Mouse (Mus musculus): ENCODE measurements around the gene Ubqln1. TPM values are rescaled to one million over a fixed set of nuclear protein-coding genes. Genes with fewer than 3 reads are reported as not detected.
"Not testable (repeated sequence)": the region's sequence is repeated elsewhere in the genome, so short reads cannot be mapped to it uniquely, and the experiment has no call there.

Ubqln1 gene
- total RNA-seq, 2 experiments from 2014 or later, result 72.5 to 87.6 TPM

- ATAC-seq (replicated peaks; ENCODE audit: low FRiP score, low TSS enrichment, poor library complexity, severe bottlenecking), result peak; percentile 81
Observed at GRCm38 (mm10) chr13:58158099-58158912, 57.1 kb downstream of the Ubqln1 start.

GRCm38 (mm10) chr13:58157447-58158098 is 57.9 kb downstream of the Ubqln1 start, which contains the start of gene Idnk:
Gene Idnk (plus strand): TSS chr13:58157649.
- peak; percentile 84 for ATAC-seq (replicated peaks; ENCODE audit: low FRiP score, low TSS enrichment, poor library complexity, severe bottlenecking)

- 0 out of 2 replicates have a peak, but pooled peaks have one; percentile 32 for ATAC-seq (replicated peaks; ENCODE audit: low FRiP score, low TSS enrichment, poor library complexity, severe bottlenecking)
Observed at GRCm38 (mm10) chr13:58157036-58157435, 58.4 kb downstream of the Ubqln1 start.

- 0 out of 2 replicates have a peak, but pooled peaks have one; percentile 21 for ATAC-seq (replicated peaks; ENCODE audit: low FRiP score, low TSS enrichment, poor library complexity, severe bottlenecking)
Observed at GRCm38 (mm10) chr13:58156031-58156430, 59.4 kb downstream of the Ubqln1 start.

- ATAC-seq (replicated peaks; ENCODE audit: low FRiP score, low TSS enrichment, poor library complexity, severe bottlenecking), result no peak
Observed at GRCm38 (mm10) chr13:58150442-58150841, 65.0 kb downstream of the Ubqln1 start.

- ATAC-seq (replicated peaks; ENCODE audit: low FRiP score, low TSS enrichment, poor library complexity, severe bottlenecking), result no peak
Observed at GRCm38 (mm10) chr13:58149629-58150028, 65.8 kb downstream of the Ubqln1 start.

GRCm38 (mm10) chr13:58149033-58149558 is 66.4 kb downstream of the Ubqln1 start:
- ATAC-seq (replicated peaks; ENCODE audit: low FRiP score, low TSS enrichment, poor library complexity, severe bottlenecking), result peak; percentile 68

- peak; percentile 97 for ATAC-seq (replicated peaks; ENCODE audit: low FRiP score, low TSS enrichment, poor library complexity, severe bottlenecking)
Observed at GRCm38 (mm10) chr13:58148256-58148831, 67.1 kb downstream of the Ubqln1 start.

GRCm38 (mm10) chr13:58147760-58148159 is 67.7 kb downstream of the Ubqln1 start:
- no peak for ATAC-seq (replicated peaks; ENCODE audit: low FRiP score, low TSS enrichment, poor library complexity, severe bottlenecking)

GRCm38 (mm10) chr13:58146603-58147002 is 68.8 kb downstream of the Ubqln1 start:
- ATAC-seq (replicated peaks; ENCODE audit: low FRiP score, low TSS enrichment, poor library complexity, severe bottlenecking), result not testable (repeated sequence)

- ATAC-seq (replicated peaks; ENCODE audit: low FRiP score, low TSS enrichment, poor library complexity, severe bottlenecking), result no peak
Observed at GRCm38 (mm10) chr13:58131692-58132091, 83.8 kb downstream of the Ubqln1 start.

- ATAC-seq (replicated peaks; ENCODE audit: low FRiP score, low TSS enrichment, poor library complexity, severe bottlenecking), result no peak
Observed at GRCm38 (mm10) chr13:58129687-58130246, 85.7 kb downstream of the Ubqln1 start.

- ATAC-seq (replicated peaks; ENCODE audit: low FRiP score, low TSS enrichment, poor library complexity, severe bottlenecking), result peak; percentile 85
Observed at GRCm38 (mm10) chr13:58128768-58129671, 86.4 kb downstream of the Ubqln1 start.

GRCm38 (mm10) chr13:58128396-58128767 is 87.1 kb downstream of the Ubqln1 start, which contains the start of gene Hnrnpa0:
Gene Hnrnpa0 (minus strand): TSS chr13:58128556.
- peak; percentile 58 for ATAC-seq (replicated peaks; ENCODE audit: low FRiP score, low TSS enrichment, poor library complexity, severe bottlenecking)

GRCm38 (mm10) chr13:58127766-58128361 is 87.6 kb downstream of the Ubqln1 start:
- no peak for ATAC-seq (replicated peaks; ENCODE audit: low FRiP score, low TSS enrichment, poor library complexity, severe bottlenecking)

- ATAC-seq (replicated peaks; ENCODE audit: low FRiP score, low TSS enrichment, poor library complexity, severe bottlenecking), result no peak
Observed at GRCm38 (mm10) chr13:58126862-58127765, 88.3 kb downstream of the Ubqln1 start.

Data from megakaryocyte-erythroid progenitor cell, adult 5-6 weeks (primary cell).